32 mouse cellular contexts compared by ENCODE assay signal in the genomic region with DNA sequence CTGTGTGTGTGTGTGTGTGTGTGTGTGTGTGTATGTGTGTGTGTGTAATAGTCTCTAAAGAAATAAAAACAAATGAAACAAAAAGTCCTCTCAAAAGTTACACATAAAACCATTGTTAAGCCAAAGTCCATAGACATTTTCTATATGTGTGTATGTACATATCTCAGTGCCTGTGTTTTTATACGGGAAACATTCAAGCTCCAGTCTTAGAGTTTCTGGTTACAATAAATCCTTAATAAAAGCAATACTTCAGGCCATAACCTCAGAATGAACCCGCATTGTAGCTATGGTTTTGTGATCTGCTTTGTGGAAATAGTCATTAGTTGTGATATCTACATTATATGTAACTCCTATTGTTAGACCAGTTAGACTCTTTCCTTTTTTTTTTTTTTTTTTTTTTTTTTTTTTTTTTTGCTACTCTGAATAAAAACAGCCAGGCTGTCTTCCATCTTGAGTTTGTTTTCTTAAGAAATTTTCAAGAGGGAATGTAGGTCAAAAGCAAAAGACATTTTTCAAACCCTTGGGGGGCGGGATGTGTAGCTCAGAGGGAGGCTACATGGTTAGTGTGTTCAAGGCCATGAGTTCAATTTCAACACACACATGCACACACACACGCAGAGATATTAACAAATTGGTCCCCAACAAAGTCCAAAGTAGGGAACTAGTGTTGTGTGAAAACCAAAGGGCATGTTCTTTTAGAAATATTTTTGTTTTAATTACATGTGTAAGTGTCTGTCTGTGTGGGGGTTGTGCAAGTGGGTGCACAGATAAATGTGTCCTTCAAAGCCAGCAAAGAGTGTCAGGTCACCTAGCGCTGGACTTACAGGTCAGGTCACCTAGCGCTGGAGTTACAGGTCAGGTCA. TPM values are rescaled to one million over a fixed set of nuclear protein-coding genes. Genes with fewer than 3 reads are reported as not detected.
DNase-seq lines count a peak whose midpoint lies in the region; ATAC-seq lines count a peak whose summit lies in the region.
"Had no signal": no experiment of that assay in that cellular context is flagged by ENCODE, and none has a peak within 500 bp of the region (broad histone marks: within the 10 kb centered on the region; RNA-seq: fewer than 3 reads in every experiment).

No protein-coding gene starts in this region.

- H3K4me2 ChIP-seq in heart, embryonic 12.5 days, result no peak overlapping the region
- H3K4me2 ChIP-seq in heart, embryonic 11.5 days, result no peak overlapping the region
- no peak overlapping the region for H3K4me2 ChIP-seq in kidney, embryonic 16.5 days (replicated peaks; ENCODE audit: low read depth, low read length)
- H3K4me2 ChIP-seq: embryonic facial prominence, embryonic 13.5 days; forebrain, embryonic 13.5 days; hindbrain, embryonic 15.5 days; intestine, embryonic 15.5 days; liver, embryonic 15.5 days; neural tube, embryonic 15.5 days; stomach, embryonic 15.5 days had no signal

- H3K36me3 ChIP-seq in heart, embryonic 12.5 days, result no peaks in the 10 kb centered on the region
- no peaks in the 10 kb centered on the region for H3K36me3 ChIP-seq in heart, embryonic 11.5 days (ENCODE audit: control insufficient read depth, insufficient read depth, low read length)
- no peaks in the 10 kb centered on the region for H3K36me3 ChIP-seq in kidney, embryonic 16.5 days (ENCODE audit: insufficient read depth, low read length)
- H3K36me3 ChIP-seq: embryonic facial prominence, embryonic 13.5 days; hindbrain, embryonic 15.5 days; intestine, embryonic 15.5 days; liver, embryonic 15.5 days; neural tube, embryonic 15.5 days; stomach, embryonic 15.5 days had no signal

- no peaks in the 10 kb centered on the region for H3K27me3 ChIP-seq in heart, embryonic 12.5 days (replicated peaks)
- no peaks in the 10 kb centered on the region for H3K27me3 ChIP-seq in heart, embryonic 11.5 days (ENCODE audit: control insufficient read depth, insufficient read depth, low read length)
- no peaks in the 10 kb centered on the region for H3K27me3 ChIP-seq in kidney, embryonic 16.5 days (ENCODE audit: insufficient read depth, low read length)
- H3K27me3 ChIP-seq: embryonic facial prominence, embryonic 13.5 days; forebrain, embryonic 13.5 days; hindbrain, embryonic 15.5 days; intestine, embryonic 15.5 days; liver, embryonic 15.5 days; neural tube, embryonic 15.5 days; Patski; stomach, embryonic 15.5 days had no signal

- ATAC-seq in heart, embryonic 12.5 days (ENCODE audit: insufficient number of reproducible peaks, low FRiP score), result no peak
- ATAC-seq in heart, embryonic 11.5 days (replicated peaks; ENCODE audit: insufficient number of reproducible peaks, low FRiP score, low TSS enrichment), result no peak
- ATAC-seq in kidney, embryonic 16.5 days (ENCODE audit: low FRiP score, low TSS enrichment), result no peak
- ATAC-seq: forebrain, embryonic 13.5 days; intestine, embryonic 15.5 days; lung, postnatal 0 days; midbrain, embryonic 16.5 days; Patski had no signal

- H3K9ac ChIP-seq in heart, embryonic 12.5 days, result no peak overlapping the region
- H3K9ac ChIP-seq in heart, embryonic 11.5 days (ENCODE audit: low read depth, low read length), result no peak overlapping the region
- no peak overlapping the region for H3K9ac ChIP-seq in kidney, embryonic 16.5 days (replicated peaks; ENCODE audit: low read length)
- H3K9ac ChIP-seq: embryonic facial prominence, embryonic 13.5 days; forebrain, embryonic 13.5 days; hindbrain, embryonic 15.5 days; intestine, embryonic 15.5 days; liver, embryonic 15.5 days; neural tube, embryonic 15.5 days; stomach, embryonic 15.5 days had no signal

- 85% methylated on average over 6 of the region's 6 CpGs for WGBS in heart, embryonic 12.5 days
- 83% methylated on average over 6 of the region's 6 CpGs for WGBS in heart, embryonic 11.5 days (ENCODE audit: insufficient replicate concordance)
- WGBS in kidney, embryonic 16.5 days, result 65% methylated on average over 6 of the region's 6 CpGs

- H3K9me3 ChIP-seq in heart, embryonic 12.5 days (replicated peaks), result 0 out of 2 replicates have a peak, but pooled peaks cover 2% of the 10 kb centered on the region
- H3K9me3 ChIP-seq in heart, embryonic 11.5 days (replicated peaks; ENCODE audit: control insufficient read depth, low read length), result no peaks in the 10 kb centered on the region
- H3K9me3 ChIP-seq in kidney, embryonic 16.5 days (ENCODE audit: low read length), result no peaks in the 10 kb centered on the region
- H3K9me3 ChIP-seq: embryonic facial prominence, embryonic 13.5 days; forebrain, embryonic 13.5 days; hindbrain, embryonic 15.5 days; intestine, embryonic 15.5 days; liver, embryonic 15.5 days; neural tube, embryonic 15.5 days; stomach, embryonic 15.5 days had no signal

- peaks cover 16% of the 10 kb centered on the region for H3K4me1 ChIP-seq in heart, embryonic 12.5 days (replicated peaks)
- peaks cover 12% of the 10 kb centered on the region for H3K4me1 ChIP-seq in heart, embryonic 11.5 days (ENCODE audit: control insufficient read depth, insufficient read depth, low read length)
- H3K4me1 ChIP-seq in kidney, embryonic 16.5 days (ENCODE audit: insufficient read depth, low read length), result peaks cover 26% of the 10 kb centered on the region
- H3K4me1 ChIP-seq: forebrain, embryonic 13.5 days; intestine, embryonic 15.5 days had no signal

- 0 out of 2 replicates have a peak overlapping the region, but pooled peaks have one; percentile 51 for H3K27ac ChIP-seq in heart, embryonic 12.5 days (ENCODE audit: poor library complexity, severe bottlenecking)
- H3K27ac ChIP-seq in heart, embryonic 11.5 days (ENCODE audit: low read depth, low read length), result no peak overlapping the region
- peak overlapping the region; percentile 79 for H3K27ac ChIP-seq in kidney, embryonic 16.5 days (ENCODE audit: low read length)
- H3K27ac ChIP-seq: embryonic facial prominence, embryonic 13.5 days; forebrain, embryonic 13.5 days; hindbrain, embryonic 15.5 days; intestine, embryonic 15.5 days; liver, embryonic 15.5 days; macrophage; neural tube, embryonic 15.5 days; stomach, embryonic 15.5 days had no signal

- no peak overlapping the region for H3K4me3 ChIP-seq in heart, embryonic 12.5 days
- no peak overlapping the region for H3K4me3 ChIP-seq in heart, embryonic 11.5 days (ENCODE audit: low read depth, low read length)
- no peak overlapping the region for H3K4me3 ChIP-seq in kidney, embryonic 16.5 days (ENCODE audit: low read length)
- H3K4me3 ChIP-seq: embryonic facial prominence, embryonic 13.5 days; forebrain, embryonic 13.5 days; hindbrain, embryonic 15.5 days; intestine, embryonic 15.5 days; liver, embryonic 15.5 days; neural tube, embryonic 15.5 days; stomach, embryonic 15.5 days had no signal

- no peak for DNase-seq in kidney, postnatal 14 days
- DNase-seq in testis, postnatal 10 days (ENCODE audit: low spot score), result peak; percentile 22
- no peak for DNase-seq in testis, postnatal 14 days (ENCODE audit: low spot score)
- no peak for DNase-seq in left cerebral cortex, adult 8-10 months (ENCODE audit: low spot score in 2 of 2)
- no peak for DNase-seq in urinary bladder, adult 18-20 months (ENCODE audit: low spot score in 2 of 2)
- DNase-seq: adrenal gland, adult 2 months; cerebellum, adult 11-12 months; cerebellum, postnatal 10 days; gastrocnemius, postnatal 36 days; layer of hippocampus, adult 9-11 months; left cerebral cortex, postnatal 4 days; right cerebral cortex, adult 18-20 months; right cerebral cortex, postnatal 4 days; thymus, adult 2 months had no signal

RNA-seq across cellular contexts. Expression of a gene that starts 23.9 kb away (rescaled TPM):
- polyA plus RNA-seq in heart, embryonic 12.5 days (2016; fragmentation: Nextera tagmentation; extraction: Ambion mirVana), result 3.4 and 4.0 TPM in 2 replicates
- 2.4 and 9.0 TPM in 2 replicates for polyA plus RNA-seq in heart, embryonic 11.5 days (2014; fragmentation: Nextera tagmentation; extraction: Ambion mirVana)
- polyA plus RNA-seq in kidney, embryonic 16.5 days (2015; fragmentation: Nextera tagmentation; extraction: Ambion mirVana), result 3.4 and 11.5 TPM in 2 replicates
- total RNA-seq in left cerebral cortex, adult 8-10 months (2022), result 1 to 10 TPM; 2.8 to 5.4 (median 3.2) TPM

RNA-seq across cellular contexts. Expression of a gene that starts 27.6 kb away (rescaled TPM):
- polyA plus RNA-seq in heart, embryonic 12.5 days (2016; fragmentation: Nextera tagmentation; extraction: Ambion mirVana), result 44.2 and 48.3 TPM in 2 replicates
- 24.4 and 31.7 TPM in 2 replicates for polyA plus RNA-seq in heart, embryonic 11.5 days (2014; fragmentation: Nextera tagmentation; extraction: Ambion mirVana)
- polyA plus RNA-seq in kidney, embryonic 16.5 days (2015; fragmentation: Nextera tagmentation; extraction: Ambion mirVana), result 16.5 and 18.0 TPM in 2 replicates
- total RNA-seq in left cerebral cortex, adult 8-10 months (2022), result 10 to 100 TPM; 10.6 to 13.0 (median 10.9) TPM

RNA-seq across cellular contexts. Expression of a gene that starts 48.1 kb away (rescaled TPM):
- 0.46 and 0.64 TPM in 2 replicates for polyA plus RNA-seq in heart, embryonic 12.5 days (2016; fragmentation: Nextera tagmentation; extraction: Ambion mirVana)
- 0.07 and 0.40 TPM in 2 replicates for polyA plus RNA-seq in heart, embryonic 11.5 days (2014; fragmentation: Nextera tagmentation; extraction: Ambion mirVana)
- polyA plus RNA-seq in kidney, embryonic 16.5 days (2015; fragmentation: Nextera tagmentation; extraction: Ambion mirVana), result 0.13 and 0.16 TPM in 2 replicates
- under 1 TPM in 1 of 4 experiments, not detected in 3; 0.11 TPM for total RNA-seq in left cerebral cortex, adult 8-10 months (2022)
- total RNA-seq: gastrocnemius, adult 18-20 months; gastrocnemius, postnatal 36 days; hematopoietic stem cell, adult 5-6 weeks had no signal
- polyA plus RNA-seq: forebrain, embryonic 13.5 days; heart, embryonic 16.5 days; large intestine, adult 2 months; liver, embryonic 15.5 days; macrophage; Patski had no signal
